13 mouse cellular contexts compared by ENCODE assay signal in genomic region chr11:75827414-75827813, GRCm38 (mm10). TPM values are rescaled to one million over a fixed set of nuclear protein-coding genes. Genes with fewer than 3 reads are reported as not detected.
"Had no signal": no experiment of that assay in that cellular context is flagged by ENCODE, and none has a peak within 500 bp of the region (broad histone marks: within the 10 kb centered on the region; RNA-seq: fewer than 3 reads in every experiment).

No protein-coding gene starts in this region.

- H3K27ac ChIP-seq: limb, embryonic 12.5 days; liver, embryonic 13.5 days; lung, embryonic 15.5 days; midbrain, embryonic 13.5 days; neural tube, embryonic 12.5 days had no signal

- H3K4me3 ChIP-seq: limb, embryonic 12.5 days; liver, embryonic 13.5 days; lung, embryonic 15.5 days; midbrain, embryonic 13.5 days; myocyte; neural tube, embryonic 12.5 days had no signal

- DNase-seq: kidney, adult 8-10 months; kidney, postnatal 36 days; liver; liver, embryonic 13.5 days; liver, postnatal 0 days had no signal

- ATAC-seq: intestine, postnatal 0 days; liver, postnatal 0 days; midbrain, embryonic 13.5 days had no signal

- H3K9me3 ChIP-seq: liver, embryonic 13.5 days; lung, embryonic 15.5 days; midbrain, embryonic 13.5 days; neural tube, embryonic 12.5 days had no signal

- H3K27me3 ChIP-seq: liver, embryonic 13.5 days; midbrain, embryonic 13.5 days; neural tube, embryonic 12.5 days had no signal

- H3K9ac ChIP-seq: limb, embryonic 12.5 days; liver, embryonic 13.5 days; liver, postnatal 0 days; lung, embryonic 15.5 days; midbrain, embryonic 13.5 days; neural tube, embryonic 12.5 days had no signal

- H3K36me3 ChIP-seq: limb, embryonic 12.5 days; liver, embryonic 13.5 days; lung, embryonic 15.5 days; midbrain, embryonic 13.5 days; neural tube, embryonic 12.5 days had no signal

- H3K4me2 ChIP-seq: limb, embryonic 12.5 days; liver, embryonic 13.5 days; lung, embryonic 15.5 days; midbrain, embryonic 13.5 days; neural tube, embryonic 12.5 days had no signal

- H3K4me1 ChIP-seq: limb, embryonic 12.5 days; liver, embryonic 13.5 days; lung, embryonic 15.5 days; neural tube, embryonic 12.5 days had no signal

RNA-seq across cellular contexts. Expression of gene Doc2b, which starts 31.6 kb away (rescaled TPM):
- total RNA-seq: megakaryocyte-erythroid progenitor cell, adult 5-6 weeks; neutrophil, adult 5-6 weeks had no signal
- polyA plus RNA-seq: liver, postnatal 0 days had no signal
